Mouse (Mus musculus): Measurements from ENCODE around the gene Chst8. TPM values are rescaled to one million over a fixed set of nuclear protein-coding genes. Genes with fewer than 3 reads are reported as not detected.

Gene Chst8
- total and polyA plus RNA-seq, 3 experiments, result 0.22 TPM; not detected in 2

DNA sequence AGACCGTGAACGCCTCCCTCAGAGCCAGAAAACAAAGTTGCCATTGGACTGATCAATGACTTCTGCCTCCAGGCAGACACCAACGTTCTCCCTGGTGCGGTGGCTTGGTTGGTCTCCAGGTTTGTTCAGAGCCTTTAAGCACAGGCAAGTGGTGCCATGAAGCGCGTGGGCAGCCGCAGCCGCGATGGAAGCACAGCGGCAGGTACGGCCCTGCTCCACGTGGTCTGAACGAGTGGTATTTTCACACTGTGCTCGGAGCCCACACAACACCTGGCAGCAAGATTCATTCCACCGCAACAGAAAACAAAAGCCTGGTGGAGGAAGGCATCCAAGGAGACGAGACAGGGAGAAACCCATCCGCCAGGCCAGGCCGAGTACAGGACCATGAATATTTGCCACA, 7.3 kb upstream of the Chst8 start:
- Histone ChIP-seq H3K4me3 (ENCODE audit: low read depth, low read length) (no peak overlapping the region), H3K27me3 (ENCODE audit: insufficient read depth, low read length) (no peaks in the 10 kb centered on the region), H3K9me3 (replicated peaks) (peaks cover 52% of the 10 kb centered on the region), H3K4me1 (ENCODE audit: insufficient read depth, low read depth, low read length) (no peaks in the 10 kb centered on the region), H3K36me3 (replicated peaks) (no peaks in the 10 kb centered on the region)
- no peak for TF ChIP-seq CTCF (IDR thresholded peaks at IDR 0.05; ENCODE audit: low read depth, low read length)
- TF ChIP-seq GATA1 (IDR thresholded peaks at IDR 0.05; ENCODE audit: borderline replicate concordance, low read length), result no peak
- TF ChIP-seq POLR2AphosphoS5 (IDR thresholded peaks at IDR 0.05; ENCODE audit: insufficient replicate concordance, low read depth, low read length), result no peak
- no peak for TF ChIP-seq TAL1 (conservative IDR thresholded peaks at IDR 0.05; ENCODE audit: low read depth, low read length)
- TF ChIP-seq GATA2 (IDR thresholded peaks at IDR 0.05; ENCODE audit: borderline replicate concordance, low read depth, low read length), result no peak
- ATAC-seq (ENCODE audit: extremely low read depth, insufficient number of reproducible peaks, low FRiP score, poor library complexity, severe bottlenecking), result no peak
- no peak for DNase-seq (ENCODE audit: low spot score)

DNA sequence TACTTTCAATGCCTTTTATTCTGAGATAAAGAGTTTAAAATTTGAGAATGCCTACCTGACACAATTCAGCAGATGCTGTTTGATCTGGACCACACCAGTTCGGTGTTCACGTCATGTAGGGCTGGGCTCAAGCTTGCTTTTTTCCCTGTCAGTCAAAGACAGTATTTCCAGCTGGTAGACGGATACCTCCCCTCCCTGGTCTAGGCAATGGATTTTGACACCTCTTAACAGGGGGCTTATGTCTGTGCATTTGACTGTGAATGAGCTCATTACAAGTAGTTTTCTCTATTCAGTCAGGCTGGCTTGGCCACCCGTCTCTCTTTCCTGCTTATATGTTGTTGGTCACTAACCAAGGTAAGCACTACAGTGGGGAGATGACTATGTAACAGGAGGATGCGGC, 6.1 kb upstream of the Chst8 start:
- Histone ChIP-seq H3K9me3 (replicated peaks) (peaks cover 64% of the 10 kb centered on the region), H3K27me3 (ENCODE audit: insufficient read depth, low read length) (no peaks in the 10 kb centered on the region), H3K4me3 (ENCODE audit: low read depth, low read length) (no peak overlapping the region), H3K36me3 (replicated peaks) (no peaks in the 10 kb centered on the region), H3K4me1 (ENCODE audit: insufficient read depth, low read depth, low read length) (no peaks in the 10 kb centered on the region)
- TF ChIP-seq GATA2 (IDR thresholded peaks at IDR 0.05; ENCODE audit: borderline replicate concordance, low read depth, low read length), result no peak
- TF ChIP-seq CTCF (IDR thresholded peaks at IDR 0.05; ENCODE audit: low read depth, low read length), result no peak
- TF ChIP-seq TAL1 (conservative IDR thresholded peaks at IDR 0.05; ENCODE audit: low read depth, low read length), result no peak
- TF ChIP-seq POLR2AphosphoS5 (IDR thresholded peaks at IDR 0.05; ENCODE audit: insufficient replicate concordance, low read depth, low read length), result no peak
- no peak for TF ChIP-seq GATA1 (IDR thresholded peaks at IDR 0.05; ENCODE audit: borderline replicate concordance, low read length)
- no peak for DNase-seq (ENCODE audit: low spot score)
- no peak for ATAC-seq (ENCODE audit: extremely low read depth, insufficient number of reproducible peaks, low FRiP score, poor library complexity, severe bottlenecking)

DNA sequence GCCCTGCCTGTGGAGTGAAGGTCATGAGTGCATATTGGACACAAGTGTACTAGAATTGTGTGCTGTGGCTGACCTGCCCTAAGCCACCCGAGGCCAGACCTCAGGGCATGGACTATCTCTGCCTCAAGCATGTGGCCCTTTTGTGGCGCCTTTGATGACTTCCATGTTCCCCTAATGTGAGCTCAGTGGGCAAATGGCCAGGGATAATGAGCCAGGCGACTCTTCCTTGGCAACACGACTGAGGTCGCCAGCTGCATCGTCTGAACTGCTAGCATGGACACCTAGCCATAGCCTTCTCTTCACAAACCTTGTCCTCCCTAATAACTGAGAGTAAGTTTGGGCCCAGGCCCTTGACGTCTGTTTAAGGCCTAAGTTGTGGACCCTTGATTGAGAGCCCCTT, 4.5 kb upstream of the Chst8 start:
- no peak for TF ChIP-seq GATA1 (IDR thresholded peaks at IDR 0.05; ENCODE audit: borderline replicate concordance, low read length)
- no peak for TF ChIP-seq CTCF (IDR thresholded peaks at IDR 0.05; ENCODE audit: low read depth, low read length)
- no peak for TF ChIP-seq POLR2AphosphoS5 (IDR thresholded peaks at IDR 0.05; ENCODE audit: insufficient replicate concordance, low read depth, low read length)
- no peak for TF ChIP-seq GATA2 (IDR thresholded peaks at IDR 0.05; ENCODE audit: borderline replicate concordance, low read depth, low read length)
- no peak for TF ChIP-seq TAL1 (conservative IDR thresholded peaks at IDR 0.05; ENCODE audit: low read depth, low read length)
- H3K36me3 ChIP-seq (replicated peaks), result no peaks in the 10 kb centered on the region
- H3K4me1 ChIP-seq (ENCODE audit: insufficient read depth, low read depth, low read length), result no peaks in the 10 kb centered on the region
- no peaks in the 10 kb centered on the region for H3K27me3 ChIP-seq (ENCODE audit: insufficient read depth, low read length)
- ATAC-seq (ENCODE audit: extremely low read depth, insufficient number of reproducible peaks, low FRiP score, poor library complexity, severe bottlenecking) (no peak), DNase-seq (ENCODE audit: low spot score) (no peak)
- peaks cover 72% of the 10 kb centered on the region for H3K9me3 ChIP-seq (replicated peaks)
- no peak overlapping the region for H3K4me3 ChIP-seq (ENCODE audit: low read depth, low read length)

DNA sequence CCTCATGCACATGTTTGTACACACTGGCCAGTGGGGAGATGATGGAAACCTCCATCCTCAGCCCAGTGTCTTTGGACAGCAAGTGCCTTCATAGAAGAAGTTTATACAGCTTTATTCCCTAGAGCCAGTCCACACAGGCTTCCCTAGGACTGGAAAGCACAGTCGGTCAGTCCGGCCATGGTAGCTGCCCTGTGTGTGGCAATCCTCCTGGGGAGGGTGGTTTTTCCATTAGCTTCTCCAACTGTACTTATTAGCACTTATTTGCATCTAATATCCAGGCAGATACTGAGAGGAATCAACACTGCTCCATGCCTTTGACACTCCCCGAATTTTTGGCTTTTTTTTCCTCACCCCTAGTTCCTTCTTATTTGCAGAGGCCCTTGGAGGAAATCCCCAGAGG, 2.3 kb upstream of the Chst8 start:
- no peak for DNase-seq (ENCODE audit: low spot score)
- Histone ChIP-seq H3K4me1 (ENCODE audit: insufficient read depth, low read depth, low read length) (no peaks in the 10 kb centered on the region), H3K27me3 (ENCODE audit: insufficient read depth, low read length) (no peaks in the 10 kb centered on the region; the same call in 1 of the 2 replicates), H3K9me3 (replicated peaks) (peaks cover 75% of the 10 kb centered on the region), H3K36me3 (replicated peaks) (no peaks in the 10 kb centered on the region), H3K4me3 (ENCODE audit: low read depth, low read length) (no peak overlapping the region)
- TF ChIP-seq CTCF (IDR thresholded peaks at IDR 0.05; ENCODE audit: low read depth, low read length) (no peak), POLR2AphosphoS5 (IDR thresholded peaks at IDR 0.05; ENCODE audit: insufficient replicate concordance, low read depth, low read length) (no peak), GATA2 (IDR thresholded peaks at IDR 0.05; ENCODE audit: borderline replicate concordance, low read depth, low read length) (no peak), GATA1 (IDR thresholded peaks at IDR 0.05; ENCODE audit: borderline replicate concordance, low read length) (no peak), TAL1 (conservative IDR thresholded peaks at IDR 0.05; ENCODE audit: low read depth, low read length) (no peak)
- ATAC-seq (ENCODE audit: extremely low read depth, insufficient number of reproducible peaks, low FRiP score, poor library complexity, severe bottlenecking), result no peak

DNA sequence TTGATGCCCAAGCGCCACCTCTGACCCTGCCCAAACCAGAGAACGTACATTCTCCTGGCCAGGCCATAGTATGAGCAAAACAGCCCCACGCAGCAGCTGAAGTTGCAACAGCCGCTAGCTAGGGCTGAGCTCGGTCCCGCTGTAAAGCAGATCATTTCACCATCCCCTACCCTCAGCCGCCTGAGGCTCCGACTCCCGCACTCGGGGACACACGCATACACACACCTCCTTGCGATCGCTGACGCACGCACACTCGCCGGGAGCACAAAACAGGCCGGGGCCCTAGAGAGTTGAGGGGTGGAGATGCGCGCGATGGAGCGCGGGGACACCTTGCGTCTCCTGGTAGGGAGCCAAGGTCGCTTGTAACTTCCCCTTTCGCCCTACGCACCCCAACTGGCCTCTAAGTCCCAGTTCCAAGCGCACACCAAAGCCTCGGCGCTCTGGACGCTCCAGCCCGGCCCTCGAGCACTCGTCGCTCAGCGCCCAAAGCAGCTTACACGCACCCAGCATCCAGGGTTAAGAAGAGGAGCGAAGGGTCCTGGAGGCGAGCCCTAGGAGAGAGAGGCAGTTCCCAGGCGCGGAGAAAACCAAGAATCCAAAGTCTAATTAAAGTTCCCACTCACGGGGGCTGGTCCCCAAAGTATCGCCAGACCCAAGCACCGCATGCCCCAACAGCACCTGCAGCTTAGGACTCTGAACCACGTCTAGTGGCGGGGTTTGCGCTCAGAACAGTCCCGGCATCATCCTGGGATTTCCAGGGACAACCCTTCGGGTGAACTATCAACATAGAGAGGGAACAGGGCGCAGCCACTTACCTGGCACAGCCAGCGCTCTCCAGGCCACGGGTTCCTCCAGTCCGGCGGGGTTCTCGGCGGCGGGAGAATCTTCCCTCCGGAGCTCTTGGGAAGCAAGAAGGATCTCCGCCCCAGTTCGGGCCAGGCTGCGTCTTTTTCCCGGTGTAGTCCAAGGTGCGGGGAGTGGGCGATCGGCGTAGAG, 682 bp downstream of the Chst8 start:
- Histone ChIP-seq H3K36me3 (replicated peaks) (no peaks in the 10 kb centered on the region), H3K27me3 (ENCODE audit: insufficient read depth, low read length) (no peaks in the 10 kb centered on the region; the same call in 1 of the 2 replicates), H3K4me1 (ENCODE audit: insufficient read depth, low read depth, low read length) (no peaks in the 10 kb centered on the region), H3K9me3 (replicated peaks) (peaks cover 75% of the 10 kb centered on the region), H3K4me3 (ENCODE audit: low read depth, low read length) (no peak overlapping the region; the same call in 1 of the 2 replicates)
- DNase-seq (ENCODE audit: low spot score), result no peak
- TF ChIP-seq GATA2 (IDR thresholded peaks at IDR 0.05; ENCODE audit: borderline replicate concordance, low read depth, low read length), result no peak
- no peak for TF ChIP-seq TAL1 (conservative IDR thresholded peaks at IDR 0.05; ENCODE audit: low read depth, low read length)
- TF ChIP-seq POLR2AphosphoS5 (IDR thresholded peaks at IDR 0.05; ENCODE audit: insufficient replicate concordance, low read depth, low read length), result no peak
- TF ChIP-seq GATA1 (IDR thresholded peaks at IDR 0.05; ENCODE audit: borderline replicate concordance, low read length), result no peak
- ATAC-seq (ENCODE audit: extremely low read depth, insufficient number of reproducible peaks, low FRiP score, poor library complexity, severe bottlenecking), result no peak

DNA sequence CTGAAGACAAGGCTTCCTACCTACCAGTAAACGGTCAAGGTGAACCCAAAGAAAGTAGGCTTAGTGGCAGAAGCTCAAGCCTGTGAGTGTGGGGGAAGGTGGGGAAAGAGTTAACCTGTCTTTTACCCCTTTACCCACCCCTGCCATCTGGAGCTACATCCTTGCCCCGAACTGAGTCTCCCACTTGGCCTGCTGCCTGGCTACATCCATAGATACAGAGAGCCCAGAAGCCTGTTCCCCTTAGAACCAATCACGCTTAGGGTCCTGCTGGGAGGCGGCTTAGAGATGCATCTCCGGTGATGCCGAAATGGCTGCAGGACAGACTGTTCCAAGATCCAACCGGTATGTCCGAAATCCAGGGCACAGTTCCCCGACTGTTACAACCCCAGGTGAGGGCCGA, 1.5 kb downstream of the Chst8 start:
- no peaks in the 10 kb centered on the region for H3K4me1 ChIP-seq (ENCODE audit: insufficient read depth, low read depth, low read length)
- peaks cover 82% of the 10 kb centered on the region for H3K9me3 ChIP-seq (replicated peaks)
- H3K27me3 ChIP-seq (ENCODE audit: insufficient read depth, low read length), result no peaks in the 10 kb centered on the region; the same call in 1 of the 2 replicates
- no peak for TF ChIP-seq CTCF (IDR thresholded peaks at IDR 0.05; ENCODE audit: low read depth, low read length)
- TF ChIP-seq GATA1 (IDR thresholded peaks at IDR 0.05; ENCODE audit: borderline replicate concordance, low read length), result no peak
- TF ChIP-seq GATA2 (IDR thresholded peaks at IDR 0.05; ENCODE audit: borderline replicate concordance, low read depth, low read length), result no peak
- no peak for TF ChIP-seq TAL1 (conservative IDR thresholded peaks at IDR 0.05; ENCODE audit: low read depth, low read length)
- TF ChIP-seq POLR2AphosphoS5 (IDR thresholded peaks at IDR 0.05; ENCODE audit: insufficient replicate concordance, low read depth, low read length), result no peak
- no peaks in the 10 kb centered on the region for H3K36me3 ChIP-seq (replicated peaks)
- no peak for ATAC-seq (ENCODE audit: extremely low read depth, insufficient number of reproducible peaks, low FRiP score, poor library complexity, severe bottlenecking)
- DNase-seq (ENCODE audit: low spot score), result no peak
- H3K4me3 ChIP-seq (ENCODE audit: low read depth, low read length), result no peak overlapping the region
